Mouse (Mus musculus) CH12.LX (cell line): Measurements from ENCODE around the gene Serpina1a.
"Not testable (repeated sequence)": the region's sequence is repeated elsewhere in the genome, so short reads cannot be mapped to it uniquely, and the experiment has no call there.

Experiments used
- CHD2 ChIP-seq: IDR thresholded peaks from 2 replicates; pipeline ENCODE4 v1.6.1; 2011; ENCODE audit warnings: low read length, improper control_type of control experiment
- CTCF ChIP-seq, 2 experiments: IDR thresholded peaks in 1 of 2; conservative IDR thresholded peaks in 1 of 2; 2 replicates each; pipeline ENCODE4 v1.5.1; 2011 to 2012; ENCODE audit warnings: low read depth in 2 of 2, low read length in 2 of 2, improper control_type of control experiment in 1 of 2, inconsistent platforms in 1 of 2, mild to moderate bottlenecking in 1 of 2, moderate library complexity in 1 of 2
- ETS1 ChIP-seq: conservative IDR thresholded peaks from 2 replicates; pipeline ENCODE4 v1.6.1; 2012; ENCODE audit warnings: low read depth, mild to moderate bottlenecking, inconsistent platforms, low read length, improper control_type of control experiment, moderate library complexity
- HCFC1 ChIP-seq: IDR thresholded peaks from 2 replicates; pipeline ENCODE4 v1.6.1; 2012; ENCODE audit warnings: low read depth, mild to moderate bottlenecking, inconsistent platforms, low read length, improper control_type of control experiment
- MEF2A ChIP-seq: IDR thresholded peaks from 2 replicates; pipeline ENCODE4 v1.6.1; 2014; ENCODE audit warnings: low read depth, mild to moderate bottlenecking, inconsistent platforms, low read length, improper control_type of control experiment, borderline replicate concordance
- MXI1 ChIP-seq: IDR thresholded peaks from 2 replicates; pipeline ENCODE4 v1.6.1; 2011; ENCODE audit warnings: mild to moderate bottlenecking, low read depth, low read length, improper control_type of control experiment
- NELFE ChIP-seq: IDR thresholded peaks from 2 replicates; pipeline ENCODE4 v1.6.1; 2011; ENCODE audit warnings: low read depth, low read length, improper control_type of control experiment
- POLR2A ChIP-seq: IDR thresholded peaks from 2 replicates; pipeline ENCODE4 v1.6.1; 2011; ENCODE audit warnings: low read depth, mild to moderate bottlenecking, improper control_type of control experiment, low read length
- SIN3A ChIP-seq: IDR thresholded peaks from 2 replicates; pipeline ENCODE4 v1.6.1; 2012; ENCODE audit warnings: low read length, improper control_type of control experiment, inconsistent platforms
- ZKSCAN1 ChIP-seq: IDR thresholded peaks from 2 replicates; pipeline ENCODE4 v1.6.1; 2012; ENCODE audit warnings: low read depth, inconsistent platforms, low read length, improper control_type of control experiment, borderline replicate concordance
- ZNF384 ChIP-seq: IDR thresholded peaks from 2 replicates; pipeline ENCODE4 v1.6.1; 2012; ENCODE audit warnings: low read depth, low read length, improper control_type of control experiment, inconsistent platforms

DNA sequence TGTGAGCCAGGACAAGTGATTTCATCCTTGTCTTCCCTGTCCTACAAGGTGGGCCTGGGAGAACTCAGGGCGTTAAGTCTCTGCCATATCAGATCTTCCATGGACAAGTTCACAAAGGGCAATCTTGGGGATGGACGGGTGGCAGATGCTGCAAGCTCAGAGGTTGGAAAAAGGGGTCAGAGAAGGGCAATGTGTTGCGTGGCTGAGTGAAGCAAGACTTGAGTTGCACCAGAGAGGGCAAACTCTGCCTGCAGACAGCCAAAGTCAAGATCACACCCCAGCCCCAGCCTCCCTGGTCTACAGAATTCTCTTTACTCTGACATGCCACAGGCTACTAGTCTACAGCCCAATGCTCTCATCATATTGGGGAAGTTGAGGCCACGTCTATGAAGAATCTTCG, 39.5 kb downstream of the Serpina1a start:
- TF ChIP-seq HCFC1; CTCF (conservative IDR thresholded peaks at IDR 0.05 in 1 of 2, IDR thresholded peaks at IDR 0.05 in 1 of 2; ENCODE audit: low read depth in 2 of 2, low read length in 2 of 2); CHD2; ETS1; POLR2A; MXI1; SIN3A; MEF2A; NELFE; ZKSCAN1; ZNF384: not testable (repeated sequence)
